Mouse (Mus musculus): ENCODE results near the gene Olfr1438-ps1. TPM values are rescaled to one million over a fixed set of nuclear protein-coding genes. Genes with fewer than 3 reads are reported as not detected.

Olfr1438-ps1 gene
- polyA plus RNA-seq (2015; fragmentation: Nextera tagmentation; extraction: Ambion mirVana): not detected in 2 replicates

DNA sequence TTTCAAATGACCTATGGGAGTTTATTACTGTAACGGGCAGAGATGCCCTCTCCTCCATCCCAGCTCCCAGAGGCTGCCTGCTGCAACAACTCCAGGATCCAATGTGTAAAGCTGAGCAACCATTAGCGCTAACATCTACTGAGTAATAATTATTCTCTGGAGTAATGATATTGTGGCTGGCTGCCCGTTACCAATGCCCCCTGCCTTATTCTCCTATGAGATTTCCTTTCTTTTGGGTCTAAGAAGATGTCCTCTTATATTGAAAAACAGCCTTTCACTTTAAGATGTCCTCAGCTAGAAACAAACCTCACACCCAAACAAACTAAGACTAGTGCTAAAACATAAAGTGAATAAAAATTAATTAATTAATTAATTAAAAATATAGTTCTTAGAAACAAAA, at the start of gene Olfr1438-ps1:
Olfr1438-ps1 (minus strand) TSS at position 101 of the 400 bp plus-strand sequence.

DNA sequence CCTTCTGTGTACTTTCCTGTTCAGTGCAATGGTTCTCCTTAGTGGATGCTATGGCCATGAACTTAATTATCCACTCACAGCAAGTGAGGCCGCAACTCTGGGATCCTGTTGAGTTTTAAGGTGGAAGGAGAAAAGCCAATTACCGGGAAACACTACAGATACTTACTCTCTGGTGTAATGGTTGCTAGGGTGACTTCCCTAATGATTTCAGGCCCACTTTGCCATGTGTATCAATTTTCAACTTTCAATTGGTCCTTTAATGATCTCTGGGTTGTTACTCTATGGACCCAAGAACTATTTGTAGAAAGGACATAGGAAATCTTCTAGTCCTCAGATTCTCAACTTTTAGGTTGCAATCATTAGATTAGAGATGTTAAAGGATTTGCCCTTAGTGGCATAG, 10.7 kb downstream of the Olfr1438-ps1 start, which contains the start of gene Olfr1437:
Olfr1437 (minus strand) TSS at position 101 of the 400 bp plus-strand sequence.

DNA sequence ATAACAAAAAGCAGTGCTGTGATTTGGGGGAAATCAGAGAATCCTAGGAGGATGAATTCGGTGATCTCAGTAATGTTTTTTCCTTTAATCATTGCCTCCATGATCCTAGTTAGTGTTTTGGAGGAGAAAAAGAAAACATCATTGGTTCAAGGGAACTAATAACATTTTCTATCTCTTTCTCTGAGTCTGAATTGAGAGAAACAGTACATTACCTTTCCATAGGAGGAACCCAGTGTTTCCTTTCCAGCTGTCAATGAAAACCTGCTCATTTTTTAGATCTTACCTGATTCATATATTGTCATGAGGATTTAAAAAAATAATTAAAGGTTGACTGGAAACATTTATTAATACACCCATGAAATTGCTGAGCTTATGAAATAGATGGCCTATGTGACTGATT, 36.7 kb downstream of the Olfr1438-ps1 start, which contains the start of gene Olfr1436:
Olfr1436 (minus strand) TSS at position 101 of the 400 bp plus-strand sequence.

DNA sequence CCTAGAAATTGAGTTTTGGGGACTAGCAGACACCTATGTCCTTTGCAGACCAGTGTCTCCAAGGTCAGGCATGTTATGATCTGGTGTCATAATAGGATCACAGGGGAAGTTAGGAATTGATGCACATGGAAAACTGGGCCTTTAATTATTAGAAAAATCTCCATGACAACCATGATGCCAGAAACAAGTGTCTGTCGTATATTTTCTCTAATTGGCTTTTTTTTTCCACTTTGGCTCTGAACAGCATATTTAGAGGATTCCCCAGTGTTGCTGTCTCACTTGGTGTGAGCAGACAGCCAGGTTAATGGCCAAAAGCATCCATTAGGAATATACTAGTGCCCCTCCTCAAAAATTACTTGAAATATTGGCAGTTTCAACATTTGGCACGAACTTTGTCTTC, 56.2 kb downstream of the Olfr1438-ps1 start, which contains the start of gene Olfr1434:
Olfr1434 (plus strand) TSS at position 301 of the 400 bp plus-strand sequence.

Other genes with a start within 250 kb of the Olfr1438-ps1 start
- gene Olfr1426, start 243.9 kb downstream of the Olfr1438-ps1 start, polyA plus RNA-seq (2015; fragmentation: Nextera tagmentation; extraction: Ambion mirVana): not detected in 2 replicates
- gene Olfr1427, start 232.6 kb downstream of the Olfr1438-ps1 start, polyA plus RNA-seq (2015; fragmentation: Nextera tagmentation; extraction: Ambion mirVana): not detected in 2 replicates
- gene Olfr1428, start 220.0 kb downstream of the Olfr1438-ps1 start, polyA plus RNA-seq (2015; fragmentation: Nextera tagmentation; extraction: Ambion mirVana): not detected in 2 replicates
- gene Olfr76, start 212.7 kb downstream of the Olfr1438-ps1 start, polyA plus RNA-seq (2015; fragmentation: Nextera tagmentation; extraction: Ambion mirVana): not detected in 2 replicates
- gene Olfr1555-ps1, start 165.8 kb downstream of the Olfr1438-ps1 start, polyA plus RNA-seq (2015; fragmentation: Nextera tagmentation; extraction: Ambion mirVana): not detected in 2 replicates
- gene Olfr1431, start 135.3 kb downstream of the Olfr1438-ps1 start, polyA plus RNA-seq (2015; fragmentation: Nextera tagmentation; extraction: Ambion mirVana): not detected in 2 replicates
- not detected in 2 replicates for gene Olfr1432, start 103.3 kb downstream of the Olfr1438-ps1 start, polyA plus RNA-seq (2015; fragmentation: Nextera tagmentation; extraction: Ambion mirVana)
- gene Olfr262, start 94.3 kb downstream of the Olfr1438-ps1 start, polyA plus RNA-seq (2015; fragmentation: Nextera tagmentation; extraction: Ambion mirVana): not detected in 2 replicates
- gene Olfr235, start 74.9 kb downstream of the Olfr1438-ps1 start, polyA plus RNA-seq (2015; fragmentation: Nextera tagmentation; extraction: Ambion mirVana): not detected in 2 replicates
- gene Olfr1434, start 56.1 kb downstream of the Olfr1438-ps1 start, polyA plus RNA-seq (2015; fragmentation: Nextera tagmentation; extraction: Ambion mirVana): not detected in 2 replicates
- not detected in 2 replicates for gene Olfr1436, start 36.8 kb downstream of the Olfr1438-ps1 start, polyA plus RNA-seq (2015; fragmentation: Nextera tagmentation; extraction: Ambion mirVana)
- not detected in 2 replicates for gene Olfr1437, start 10.8 kb downstream of the Olfr1438-ps1 start, polyA plus RNA-seq (2015; fragmentation: Nextera tagmentation; extraction: Ambion mirVana)
- not detected in 2 replicates for gene Olfr1440, start 51.4 kb upstream of the Olfr1438-ps1 start, polyA plus RNA-seq (2015; fragmentation: Nextera tagmentation; extraction: Ambion mirVana)
- not detected in 2 replicates for gene Olfr1441, start 81.5 kb upstream of the Olfr1438-ps1 start, polyA plus RNA-seq (2015; fragmentation: Nextera tagmentation; extraction: Ambion mirVana)
- not detected in 2 replicates for gene Pfpl, start 92.0 kb upstream of the Olfr1438-ps1 start, polyA plus RNA-seq (2015; fragmentation: Nextera tagmentation; extraction: Ambion mirVana)
- gene Mpeg1, start 124.9 kb upstream of the Olfr1438-ps1 start, polyA plus RNA-seq (2015; fragmentation: Nextera tagmentation; extraction: Ambion mirVana): 2.1 and 2.6 TPM in 2 replicates
- 6.3 and 10.4 TPM in 2 replicates for gene Dtx4, start 165.5 kb upstream of the Olfr1438-ps1 start, polyA plus RNA-seq (2015; fragmentation: Nextera tagmentation; extraction: Ambion mirVana)
- 9.0 and 9.4 TPM in 2 replicates for gene Fam111a, start 209.8 kb upstream of the Olfr1438-ps1 start, polyA plus RNA-seq (2015; fragmentation: Nextera tagmentation; extraction: Ambion mirVana)

Data from adrenal gland, postnatal 0 days (tissue).